In genomic region chr8:35152585-35152984, GRCm38 (mm10) we compare ENCODE assay signal across 13 mouse cellular contexts.
DNase-seq lines count a peak whose midpoint lies in the region; ATAC-seq lines count a peak whose summit lies in the region.
"Had no signal": no experiment of that assay in that cellular context is flagged by ENCODE, and none has a peak within 500 bp of the region (broad histone marks: within the 10 kb centered on the region; RNA-seq: fewer than 3 reads in every experiment).

No protein-coding gene starts in this region.

- H3K4me2 ChIP-seq in kidney, embryonic 16.5 days (replicated peaks; ENCODE audit: low read depth, low read length) = no peak overlapping the region
- H3K4me2 ChIP-seq: embryonic facial prominence, embryonic 12.5 days; forebrain, embryonic 15.5 days; hindbrain, embryonic 13.5 days had no signal

- H3K27me3 ChIP-seq in kidney, embryonic 16.5 days (ENCODE audit: insufficient read depth, low read length) = no peaks in the 10 kb centered on the region
- H3K27me3 ChIP-seq: embryonic facial prominence, embryonic 12.5 days; forebrain, embryonic 15.5 days; hindbrain, embryonic 13.5 days had no signal

- peaks cover 3% of the 10 kb centered on the region; the same call in 1 of the 2 replicates for H3K9me3 ChIP-seq in kidney, embryonic 16.5 days (ENCODE audit: low read length)
- H3K9me3 ChIP-seq: embryonic facial prominence, embryonic 12.5 days; forebrain, embryonic 15.5 days; hindbrain, embryonic 13.5 days had no signal

- intact Hi-C loops in heart, postnatal 25 days (cut with DNase I) = no loop called here

- ATAC-seq in kidney, embryonic 16.5 days (ENCODE audit: low FRiP score, low TSS enrichment) = peak; percentile 23; the same call in 1 of the 2 replicates
- ATAC-seq: forebrain, embryonic 15.5 days; hindbrain, postnatal 0 days had no signal

- no peak overlapping the region for H3K9ac ChIP-seq in kidney, embryonic 16.5 days (replicated peaks; ENCODE audit: low read length)
- H3K9ac ChIP-seq: embryonic facial prominence, embryonic 12.5 days; forebrain, embryonic 15.5 days; hindbrain, embryonic 13.5 days had no signal

- 28% methylated on average over 8 of the region's 8 CpGs for WGBS in kidney, embryonic 16.5 days

- H3K4me3 ChIP-seq in kidney, embryonic 16.5 days (ENCODE audit: low read length) = no peak overlapping the region
- H3K4me3 ChIP-seq: embryonic facial prominence, embryonic 12.5 days; forebrain, embryonic 15.5 days; hindbrain, embryonic 13.5 days had no signal

- H3K27ac ChIP-seq in kidney, embryonic 16.5 days (ENCODE audit: low read length) = no peak overlapping the region
- H3K27ac ChIP-seq: embryonic facial prominence, embryonic 12.5 days; forebrain, embryonic 15.5 days; hindbrain, embryonic 13.5 days; hindbrain, postnatal 0 days had no signal

- no peaks in the 10 kb centered on the region for H3K36me3 ChIP-seq in kidney, embryonic 16.5 days (ENCODE audit: insufficient read depth, low read length)
- H3K36me3 ChIP-seq: embryonic facial prominence, embryonic 12.5 days; forebrain, embryonic 15.5 days; hindbrain, embryonic 13.5 days had no signal

- H3K4me1 ChIP-seq in kidney, embryonic 16.5 days (ENCODE audit: insufficient read depth, low read length) = peaks cover 3% of the 10 kb centered on the region; the same call in 1 of the 2 replicates
- H3K4me1 ChIP-seq: embryonic facial prominence, embryonic 12.5 days; hindbrain, embryonic 13.5 days had no signal

- DNase-seq in cerebellum, postnatal 10 days = peak; percentile 15 to 27
- DNase-seq in cerebellum, adult 9-11 months = no peak
- peak; percentile 15 to 24 for DNase-seq in heart, adult 18-20 months
- no peak for DNase-seq in heart, postnatal 25 days (ENCODE audit: low spot score)
- no peak for DNase-seq in kidney, postnatal 14 days
- DNase-seq in skeletal muscle tissue, adult 2 months (ENCODE audit: low read depth, low spot score) = peak; percentile 13
- DNase-seq: adrenal gland, postnatal 10 days; gastrocnemius, postnatal 36 days had no signal

Comparison
In these comparisons a context has a peak if more than half of its experiments do, and no peak if none do; other contexts are left out.
1. DNase-seq: peak in cerebellum, postnatal 10 days (2 of 2), heart, adult 18-20 months (2 of 2) and skeletal muscle tissue, adult 2 months (single experiment); none in cerebellum, adult 9-11 months (single experiment), heart, postnatal 25 days (single experiment) and kidney, postnatal 14 days (single experiment).